Mouse (Mus musculus) megakaryocyte-erythroid progenitor cell, adult 5-6 weeks (primary cell): Measurements from ENCODE around the gene Dchs2. TPM values are rescaled to one million over a fixed set of nuclear protein-coding genes. Genes with fewer than 3 reads are reported as not detected.

ENCODE experiments used
- ATAC-seq: replicated peaks from 2 replicates; pipeline ENCODE4 v1.8.0; 2016; ENCODE audit warnings: mild to moderate bottlenecking, inconsistent platforms; ENCODE audit not compliant: severe bottlenecking, poor library complexity, low FRiP score, low TSS enrichment
- total RNA-seq, 2 experiments: library from RNA; stranded (forward) in 1 of 2; stranded (reverse) in 1 of 2; fragments of 200-1000, 215-1000 nt in 1 of 2; fragments of >200 nt in 1 of 2; fragmentation: Nextera tagmentation in 1 of 2; gene quantifications; 2 replicates each; pipeline ENCODE4 v1.2.3; 2014 to 2017

Dchs2 gene
- total RNA-seq, 2 experiments from 2014 or later = not detected

DNA sequence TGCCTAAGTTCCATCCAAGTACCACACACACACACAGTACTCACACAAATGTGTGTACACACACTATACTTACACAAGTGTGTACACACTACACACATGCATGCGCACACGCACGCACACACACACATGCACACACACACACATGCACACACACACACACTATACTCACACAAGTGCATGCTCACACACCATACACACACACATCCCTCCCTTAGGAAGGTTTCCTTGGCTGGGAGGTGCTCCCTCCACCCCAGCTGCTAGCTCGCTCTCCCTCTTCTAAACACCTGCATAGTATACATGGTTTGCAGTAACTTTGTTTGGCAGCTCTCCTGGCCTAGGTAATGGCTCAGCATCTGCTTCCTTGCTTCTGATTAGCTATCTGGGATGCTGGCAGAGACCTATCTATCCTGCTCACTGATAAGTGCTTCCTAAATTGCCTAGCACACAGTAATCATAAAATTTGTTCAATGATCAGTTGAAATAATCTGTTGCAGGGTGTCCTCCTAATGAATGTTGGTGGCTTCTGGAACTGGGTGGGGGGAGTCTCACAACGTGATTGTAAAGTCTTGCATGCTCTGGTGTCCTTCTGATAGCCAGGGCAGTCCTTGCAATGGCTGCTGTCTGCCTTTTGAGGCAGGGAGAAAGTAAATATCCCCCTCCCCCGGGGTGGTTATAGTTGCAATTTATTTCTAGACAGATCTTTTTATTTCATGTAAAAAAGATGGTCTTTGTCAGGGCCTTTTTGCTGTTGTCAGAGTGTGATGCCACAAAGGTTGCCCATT lies 19.7 kb downstream of the Dchs2 start:
- ATAC-seq = no peak

DNA sequence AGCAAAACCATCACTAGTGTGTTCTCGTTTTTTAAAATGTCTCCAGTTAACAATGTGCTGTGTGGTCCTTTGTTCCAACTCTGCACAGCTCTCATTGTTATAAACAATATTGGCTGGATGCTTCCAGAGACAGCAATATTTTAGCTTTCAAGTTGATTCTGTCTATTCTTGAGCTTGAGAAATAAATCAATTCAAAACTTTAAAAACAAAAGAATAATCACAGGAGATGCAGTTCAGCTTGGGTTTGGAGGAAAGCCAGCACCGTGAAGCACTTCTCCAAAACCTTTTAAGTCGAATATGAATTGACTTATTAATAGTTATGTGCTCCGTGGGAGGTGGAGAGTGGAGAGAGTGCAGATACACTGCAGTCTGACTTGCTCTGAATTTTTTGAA lies 20.3 kb downstream of the Dchs2 start:
- ATAC-seq = no peak

DNA sequence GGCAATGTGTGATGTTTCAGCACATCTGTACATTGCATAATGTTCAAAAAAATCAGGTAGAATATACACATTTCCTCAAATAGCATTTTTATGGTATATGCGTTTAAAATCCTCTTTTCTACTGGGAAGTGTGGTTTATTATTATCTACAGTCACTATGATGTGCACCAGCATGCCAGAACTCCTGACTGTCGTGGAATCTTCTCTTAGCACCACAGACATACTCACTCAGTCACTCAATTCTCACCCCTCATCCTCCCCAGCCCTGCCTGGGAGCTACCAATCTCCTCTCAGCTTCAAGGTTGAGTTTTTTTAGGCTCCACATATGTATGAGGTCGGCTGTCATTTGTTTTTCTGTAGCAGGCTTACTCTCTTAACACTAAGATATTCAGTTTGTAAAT lies 20.8 kb downstream of the Dchs2 start:
- ATAC-seq = no peak

DNA sequence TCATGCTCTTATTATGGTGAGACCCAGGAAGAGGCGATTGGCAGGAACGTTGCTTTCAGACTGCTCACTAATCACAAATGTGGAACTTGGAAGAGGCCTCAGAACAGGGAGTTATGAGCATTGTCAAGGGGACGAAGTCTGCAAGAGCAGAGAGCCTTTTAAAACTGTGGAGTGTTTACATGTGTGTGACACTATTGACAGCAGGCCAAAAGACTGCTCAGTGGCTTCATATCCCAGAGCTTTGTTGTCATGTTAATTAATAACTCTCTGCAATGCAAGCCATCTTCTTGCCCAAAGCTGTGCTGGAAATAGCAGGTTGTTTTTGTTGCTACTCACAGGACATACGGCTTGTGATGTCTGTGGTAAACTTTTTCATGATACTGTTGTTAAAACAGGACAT lies 27.9 kb downstream of the Dchs2 start:
- no peak for ATAC-seq

DNA sequence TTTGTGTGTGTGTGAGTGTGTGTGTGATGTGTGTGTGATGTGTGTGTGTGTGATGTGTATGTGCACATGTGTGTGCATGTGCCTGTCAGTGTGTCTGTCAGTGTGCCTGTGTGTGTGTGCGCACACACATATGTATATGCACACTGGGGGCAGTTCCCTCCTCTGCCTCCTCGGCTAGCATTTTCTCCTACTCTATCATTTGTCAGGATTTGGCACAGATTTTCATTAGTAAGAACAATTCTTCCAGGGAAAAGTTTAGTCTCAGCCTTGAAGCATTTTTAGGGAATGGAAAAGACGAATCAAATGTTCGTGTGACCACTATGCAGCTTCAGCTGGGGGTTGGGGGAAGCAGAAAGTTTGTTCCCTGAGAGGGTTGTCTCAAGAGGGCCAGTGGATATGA lies 28.4 kb downstream of the Dchs2 start:
- ATAC-seq = no peak

DNA sequence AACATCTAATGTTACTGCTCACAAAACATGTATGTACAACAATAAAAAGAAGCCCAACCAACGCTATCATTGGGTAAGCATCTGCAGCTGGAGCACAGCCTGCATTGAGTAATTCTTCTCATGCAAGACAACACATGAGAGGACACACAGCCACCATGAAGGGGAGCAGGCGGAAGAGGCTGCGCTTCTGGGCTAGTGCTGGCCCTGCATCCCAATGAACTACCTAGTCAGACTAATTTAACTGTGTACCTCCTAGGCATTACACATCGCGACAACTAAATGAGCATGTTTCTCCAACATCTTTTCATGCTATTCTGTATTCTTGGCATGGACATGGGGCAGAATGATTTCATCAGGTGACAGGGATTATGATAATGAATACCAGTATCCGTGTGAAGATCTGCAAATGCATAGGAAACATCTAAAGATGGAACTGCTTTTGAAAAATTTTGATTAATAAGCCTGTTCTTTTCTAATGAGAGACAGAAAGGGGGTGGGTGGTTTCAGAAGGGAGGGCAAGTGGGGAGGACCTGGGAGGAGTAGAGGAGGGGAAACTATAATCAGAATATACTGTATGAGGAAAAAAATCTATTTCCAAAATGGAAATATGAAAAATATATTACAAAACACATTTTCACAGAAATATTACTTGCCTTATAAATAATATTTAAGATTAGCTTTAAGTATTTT lies 33.9 kb downstream of the Dchs2 start:
- no peak for ATAC-seq

DNA sequence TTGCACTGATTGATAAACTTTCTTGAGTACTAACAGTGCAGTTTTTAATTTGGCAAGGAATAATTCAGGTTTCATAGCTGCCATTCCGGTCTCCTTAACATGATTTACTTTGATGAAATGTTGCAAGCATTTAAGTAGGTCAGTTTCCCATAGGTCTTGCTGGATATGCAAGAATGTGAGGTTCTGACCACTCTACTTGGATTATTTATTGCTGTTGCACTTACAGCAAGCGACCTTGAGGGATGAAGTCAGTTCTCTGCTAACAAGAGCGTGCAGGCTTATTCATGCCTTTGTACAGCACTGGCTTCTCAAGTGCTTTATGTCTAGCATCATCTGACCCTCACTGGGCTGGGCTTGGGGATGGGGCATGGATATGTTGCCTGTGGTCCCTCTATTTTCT lies 35.9 kb downstream of the Dchs2 start:
- ATAC-seq = no peak

DNA sequence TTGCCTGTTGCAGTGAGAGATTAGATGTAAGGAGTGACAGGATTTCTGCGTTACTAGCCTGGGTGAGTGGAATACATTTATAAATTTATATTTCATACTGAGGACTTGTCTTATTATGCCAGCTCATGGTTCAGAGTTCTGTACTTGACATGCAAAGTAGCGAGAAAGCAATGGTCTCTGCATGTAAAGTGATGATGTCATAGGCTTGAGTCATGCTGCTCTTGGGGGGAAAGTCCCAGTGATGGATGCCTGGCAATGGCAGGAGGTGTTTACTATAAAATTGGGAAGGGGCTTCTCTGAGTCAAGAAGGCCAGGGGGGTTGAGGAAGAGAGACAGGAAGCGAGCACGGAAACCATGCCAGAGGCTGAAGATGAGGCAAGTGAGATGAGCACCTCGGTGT lies 57.8 kb downstream of the Dchs2 start:
- ATAC-seq = no peak

DNA sequence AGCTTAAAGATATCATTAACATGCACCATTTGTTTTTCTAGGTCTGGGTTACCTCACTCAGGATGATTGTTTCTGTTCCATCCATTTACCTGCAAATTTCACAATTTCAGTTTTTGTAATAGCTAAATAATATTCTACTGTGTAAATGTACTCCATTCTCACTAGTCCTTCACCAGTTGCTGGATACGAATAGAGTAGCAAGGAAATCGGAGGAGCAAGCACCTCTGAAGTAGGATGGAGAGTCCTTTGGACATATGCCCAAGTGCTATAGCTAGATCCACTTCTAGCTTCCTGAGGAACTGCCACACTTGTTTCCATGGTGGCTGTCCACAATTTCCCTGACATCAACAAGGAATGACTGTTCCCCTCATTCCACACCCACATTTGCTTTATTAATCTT lies 63.5 kb downstream of the Dchs2 start:
- ATAC-seq = no peak

DNA sequence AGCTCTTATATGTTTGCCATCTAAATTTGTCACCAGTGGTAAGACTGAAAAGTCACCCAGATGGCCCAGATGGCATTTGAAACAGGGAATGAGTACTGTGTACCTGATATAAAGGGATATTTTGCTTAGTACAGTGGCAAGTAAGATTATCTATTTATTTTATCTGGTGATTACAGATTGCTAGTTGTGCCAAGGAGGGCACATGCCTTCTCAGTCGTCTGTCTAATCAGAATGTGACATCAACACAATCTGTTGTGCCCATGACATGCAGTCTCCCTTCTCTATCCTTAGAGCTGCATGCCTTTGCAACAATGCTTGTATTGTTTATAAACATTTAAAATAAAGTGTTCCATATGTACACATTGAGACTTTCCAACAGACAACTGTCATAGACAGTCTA lies 64.7 kb downstream of the Dchs2 start:
- no peak for ATAC-seq

DNA sequence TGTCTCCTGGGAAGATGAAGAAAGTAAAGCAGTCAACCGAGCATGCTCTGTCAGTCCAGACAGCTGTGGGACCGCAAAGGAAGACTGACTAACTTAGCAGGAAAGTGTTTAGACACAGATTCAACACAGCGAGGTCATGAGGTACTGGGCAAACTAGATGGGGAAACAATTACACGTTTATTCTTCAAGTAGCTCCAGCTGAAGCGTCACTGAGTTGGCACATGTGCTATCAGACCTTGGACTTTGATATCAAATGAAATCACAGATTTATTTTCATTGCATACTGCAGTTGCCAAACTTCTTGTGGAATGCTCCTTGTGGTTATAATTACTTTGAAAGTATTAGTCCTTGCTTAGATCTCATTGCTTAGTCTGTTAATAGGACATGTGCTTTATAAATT lies 67.2 kb downstream of the Dchs2 start:
- ATAC-seq = no peak

DNA sequence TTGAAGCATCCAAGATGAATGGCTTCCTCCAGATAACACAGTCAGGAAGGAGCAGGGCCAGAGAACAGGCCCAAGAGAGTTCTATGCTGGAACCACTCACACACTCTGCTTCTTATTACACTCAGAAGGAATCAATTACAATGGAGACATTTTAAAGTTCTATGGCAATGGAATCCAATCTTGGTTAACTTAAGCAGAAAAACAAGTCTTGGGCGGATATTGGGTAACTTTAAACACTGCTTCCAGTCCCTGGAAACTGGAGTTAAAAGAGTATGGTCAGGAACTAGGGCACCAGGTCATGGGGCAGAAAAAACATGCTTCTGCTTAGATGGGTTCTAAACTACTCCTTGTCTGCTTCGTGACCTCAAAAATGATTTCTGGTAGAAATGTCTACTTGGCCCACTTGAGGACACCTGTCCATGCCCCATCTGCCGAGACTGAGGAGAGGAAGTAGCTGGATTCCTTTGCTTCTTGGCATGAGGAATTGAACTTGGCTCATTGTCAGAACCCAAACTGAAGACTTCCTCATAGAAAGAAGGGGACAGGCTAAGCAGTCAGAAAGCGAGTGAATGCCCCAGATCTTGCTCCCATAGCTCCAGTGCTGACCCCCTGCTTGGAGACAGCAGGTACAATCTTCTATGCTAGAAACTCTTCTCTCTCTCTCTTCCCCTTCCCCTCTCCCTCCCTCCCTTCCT lies 73.7 kb downstream of the Dchs2 start:
- no peak for ATAC-seq

DNA sequence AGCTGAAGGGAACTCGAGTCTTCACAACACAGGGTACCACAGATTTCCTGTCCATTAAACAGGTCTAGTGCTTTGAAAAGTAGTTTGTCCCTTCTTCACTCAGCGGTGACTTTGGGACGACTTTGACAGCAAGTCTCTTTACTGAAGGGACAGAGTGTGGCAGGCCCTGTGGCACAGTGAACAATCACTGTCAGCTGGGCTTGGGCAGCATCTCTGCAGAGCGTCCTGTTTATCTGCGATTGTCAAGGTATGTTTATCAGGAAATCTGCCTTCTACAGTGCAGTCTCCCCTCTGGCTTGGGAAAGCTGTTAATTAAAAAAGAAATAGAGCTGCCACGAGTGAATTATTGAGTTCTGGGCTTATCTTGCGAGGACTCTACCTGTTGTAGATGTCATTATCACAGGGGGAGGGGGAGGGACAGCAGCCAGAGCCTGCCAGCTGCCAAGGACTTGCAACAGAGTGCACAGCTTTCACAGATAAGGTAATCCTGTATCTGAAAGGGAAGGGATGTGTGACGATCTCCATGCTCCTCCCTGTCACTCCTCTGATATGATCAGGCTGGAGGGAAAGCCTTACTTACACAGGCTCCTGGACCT lies 77.4 kb downstream of the Dchs2 start:
- ATAC-seq = no peak

DNA sequence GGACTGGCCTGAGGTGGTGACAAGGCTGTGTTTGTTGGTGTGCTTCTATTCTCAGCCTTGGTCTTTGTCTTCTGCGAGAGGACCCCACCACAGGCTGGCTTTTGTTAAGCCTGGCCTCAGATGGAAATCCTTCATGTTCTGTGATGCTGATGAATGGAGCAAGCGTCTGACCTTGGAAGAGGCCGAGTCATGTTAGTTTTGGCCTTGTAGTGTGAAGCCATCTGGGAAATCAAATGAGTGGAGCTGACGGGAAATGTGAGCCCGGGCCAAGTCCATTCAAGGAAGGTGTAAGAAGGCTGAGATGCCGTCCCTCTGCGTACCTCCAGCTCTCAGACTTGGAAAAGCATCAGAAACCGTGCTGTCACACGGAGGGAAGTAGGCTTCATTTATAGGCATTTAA lies 81.9 kb downstream of the Dchs2 start:
- ATAC-seq = no peak

DNA sequence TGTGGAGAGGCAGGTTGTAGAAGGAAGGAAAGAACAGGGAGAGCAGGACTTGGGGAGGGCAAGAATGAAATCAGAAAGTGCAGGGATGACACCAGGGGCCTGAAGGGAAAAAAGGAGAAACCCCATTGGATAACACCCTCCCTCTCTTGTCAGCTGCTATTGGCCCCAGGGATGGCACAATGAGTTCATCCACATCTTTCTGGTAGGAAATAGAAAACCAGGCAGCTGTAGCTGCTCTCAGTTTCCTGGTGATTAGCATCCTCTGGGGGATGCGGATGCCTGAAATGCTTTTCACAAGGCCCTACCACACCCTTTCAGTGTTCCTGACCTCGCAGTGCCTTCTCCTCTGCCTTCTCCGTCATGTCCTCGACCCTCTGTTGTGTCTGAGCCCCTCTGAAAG lies 82.5 kb downstream of the Dchs2 start:
- ATAC-seq = no peak

DNA sequence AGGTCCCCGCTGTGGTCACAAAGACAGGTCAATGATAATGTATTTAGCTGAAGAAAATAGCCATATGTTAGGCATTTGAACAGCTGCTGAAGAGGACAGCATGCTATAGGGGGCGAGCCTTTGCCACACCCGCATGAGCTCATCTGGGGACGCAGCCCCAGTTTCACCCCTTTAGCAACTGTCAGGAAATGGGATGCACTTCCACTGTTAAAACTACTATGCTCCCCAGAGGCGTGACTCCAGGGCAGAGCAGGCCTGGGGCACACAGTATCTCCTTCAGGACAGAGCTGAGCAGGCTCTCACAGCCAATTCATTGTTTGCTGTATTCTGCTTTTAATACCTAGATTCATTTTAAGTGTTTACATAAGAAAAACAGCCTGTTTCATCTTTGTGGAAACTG lies 84.2 kb downstream of the Dchs2 start:
- ATAC-seq = no peak

DNA sequence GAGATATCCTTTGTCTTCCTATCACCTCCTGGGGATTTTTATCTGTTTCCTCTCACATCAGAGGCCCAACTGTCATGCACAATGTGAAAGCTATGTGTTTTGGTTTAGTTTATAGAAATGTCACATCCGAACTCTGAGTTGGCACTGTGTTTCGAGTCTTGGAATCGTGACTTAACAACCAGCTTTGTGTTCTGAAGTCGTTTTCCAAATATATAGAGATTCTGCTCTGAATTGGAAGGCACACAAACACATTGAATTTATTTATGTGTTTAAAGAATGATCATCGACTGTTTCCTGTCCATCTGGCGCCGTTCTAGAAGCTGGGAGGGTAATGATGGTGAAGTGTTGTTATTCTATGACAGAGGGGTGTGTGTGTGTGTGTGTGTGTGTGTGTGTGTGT lies 84.8 kb downstream of the Dchs2 start:
- ATAC-seq = no peak

DNA sequence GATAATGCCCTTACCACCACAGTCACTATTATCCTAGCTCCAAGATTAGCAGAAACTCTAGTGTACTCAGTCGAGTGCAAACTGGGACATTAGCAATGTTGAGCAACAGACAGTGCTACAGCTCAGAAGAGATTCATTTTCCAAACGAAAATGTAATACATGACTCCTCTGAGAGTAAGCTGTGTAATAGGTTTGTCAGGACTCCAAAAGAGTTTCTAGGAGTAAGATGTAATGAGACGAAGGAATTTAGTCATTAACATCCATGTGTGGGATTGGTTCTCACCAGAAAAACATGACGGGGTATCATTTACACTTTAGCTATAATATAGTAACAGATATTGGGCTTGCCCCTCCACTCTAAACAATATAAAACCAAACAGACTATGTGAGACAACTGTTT lies 90.3 kb downstream of the Dchs2 start:
- no peak for ATAC-seq

DNA sequence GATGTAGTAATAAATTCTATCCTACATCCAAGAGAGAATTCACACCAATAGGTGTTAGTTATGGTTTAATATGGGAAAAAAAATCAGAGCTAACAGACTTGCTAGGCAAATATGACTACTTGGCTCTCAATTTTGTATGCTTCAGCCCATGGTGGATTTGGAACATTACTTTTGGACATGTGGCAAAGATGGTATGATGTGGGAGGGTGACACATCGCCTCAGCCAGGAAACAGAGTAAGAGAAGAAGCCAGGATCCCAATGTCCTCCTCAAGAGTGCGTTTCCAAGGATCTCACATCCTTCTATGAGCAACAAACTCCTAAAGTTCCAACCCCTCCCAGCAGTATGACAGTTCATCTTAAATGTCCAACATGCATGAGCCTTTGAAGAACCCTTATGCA lies 92.4 kb downstream of the Dchs2 start:
- no peak for ATAC-seq

DNA sequence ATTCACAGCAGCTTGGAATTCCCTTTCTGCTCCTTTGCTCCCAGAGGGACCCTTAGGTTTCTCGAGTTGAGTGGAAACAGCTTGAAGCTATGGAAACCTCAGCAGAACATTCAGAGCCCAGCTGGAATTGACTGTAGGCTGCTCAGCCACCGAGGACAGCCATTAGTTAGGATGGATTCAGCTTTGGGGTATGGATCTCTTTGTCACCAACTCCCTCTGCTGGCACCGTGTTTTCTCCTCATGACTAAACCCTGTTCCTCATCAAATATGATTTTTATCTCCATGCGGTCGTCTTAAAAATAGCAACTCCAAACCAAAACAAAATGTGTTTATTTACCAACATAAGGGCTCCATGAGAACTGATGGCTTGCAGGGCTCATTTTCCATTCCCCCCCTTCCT lies 94.4 kb downstream of the Dchs2 start:
- ATAC-seq = no peak
